Mouse (Mus musculus): ENCODE data around the gene Spata16.
"Not testable (repeated sequence)": the region's sequence is repeated elsewhere in the genome, so short reads cannot be mapped to it uniquely, and the experiment has no call there.

Spata16 gene

DNA sequence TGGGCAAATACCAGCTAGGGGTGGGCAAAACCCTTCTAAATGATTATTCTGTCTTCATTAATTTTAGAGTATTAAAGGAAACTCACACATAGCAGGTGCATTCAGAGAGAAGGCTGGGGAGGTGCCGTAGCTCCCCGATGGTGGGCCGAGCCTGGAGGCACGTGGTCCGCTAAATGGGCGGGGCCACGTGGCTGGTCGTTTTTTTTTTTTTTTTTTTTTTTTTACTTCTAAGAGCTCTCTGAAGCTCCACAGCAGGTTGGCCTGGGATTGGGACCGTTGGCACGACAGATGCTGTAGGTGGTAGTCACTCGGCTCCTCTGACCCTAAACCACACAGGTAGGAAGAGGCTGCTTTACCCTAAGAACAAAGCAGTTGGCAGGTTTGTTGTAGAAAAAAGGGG, at the start of gene Spata16:
TSS of gene Spata16 (plus strand) at position 219 of the 400 bp plus-strand sequence.
- in situ Hi-C loops (cut with MseI, MboI): no loop called here

DNA sequence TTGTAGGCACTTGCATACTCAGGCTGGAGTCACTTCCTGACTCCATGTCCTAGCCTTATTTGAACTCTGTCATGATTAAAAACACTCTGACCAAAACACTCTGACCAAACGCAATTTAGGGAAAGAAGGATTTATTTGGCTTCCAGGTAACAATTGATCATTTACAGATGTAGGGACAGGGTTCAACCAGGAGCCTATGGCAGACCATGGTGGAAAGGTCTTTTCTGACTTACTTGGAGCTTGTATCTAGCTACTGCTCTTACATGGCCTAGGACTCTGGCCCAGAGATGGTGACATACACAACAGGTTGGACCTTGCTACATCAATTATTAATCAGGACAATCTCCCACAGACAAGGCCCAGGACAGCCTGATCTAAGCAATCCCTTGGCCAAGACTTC, 32.6 kb upstream of the Spata16 start:
- in situ Hi-C loops (cut with MseI, MboI): no loop called here

- in situ Hi-C loops (cut with MseI, MboI): no loop called here
Measured at GRCm38 (mm10) chr3:26608531-26608930, 28.9 kb upstream of the Spata16 start.

DNA sequence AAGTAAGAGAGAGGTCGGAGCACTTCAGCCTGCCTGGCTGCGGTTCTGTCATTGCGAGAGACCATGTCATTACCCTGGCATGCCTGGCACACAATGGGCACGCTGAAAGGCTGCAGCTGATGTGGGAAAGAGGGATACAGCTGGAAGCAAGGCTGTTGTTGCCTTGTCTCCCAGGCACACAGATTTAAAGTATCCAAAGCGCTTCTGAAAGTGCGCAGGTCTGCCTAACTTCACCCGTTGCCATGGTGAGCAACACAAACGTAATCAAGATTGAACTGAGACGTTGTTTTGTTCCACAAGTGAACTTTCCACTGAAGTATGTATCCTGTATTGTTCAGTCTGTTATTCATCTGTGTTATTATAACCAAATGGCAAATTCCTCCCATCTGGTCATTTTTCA, 1.8 kb downstream of the Spata16 start:
- in situ Hi-C loops (cut with MseI, MboI): no loop called here

- in situ Hi-C loops (cut with MseI, MboI): no loop called here
Measured at GRCm38 (mm10) chr3:26639851-26640250, 2.4 kb downstream of the Spata16 start.

- in situ Hi-C loops (cut with MseI, MboI): no loop called here
Measured at GRCm38 (mm10) chr3:26640321-26641075, 3.1 kb downstream of the Spata16 start.

DNA sequence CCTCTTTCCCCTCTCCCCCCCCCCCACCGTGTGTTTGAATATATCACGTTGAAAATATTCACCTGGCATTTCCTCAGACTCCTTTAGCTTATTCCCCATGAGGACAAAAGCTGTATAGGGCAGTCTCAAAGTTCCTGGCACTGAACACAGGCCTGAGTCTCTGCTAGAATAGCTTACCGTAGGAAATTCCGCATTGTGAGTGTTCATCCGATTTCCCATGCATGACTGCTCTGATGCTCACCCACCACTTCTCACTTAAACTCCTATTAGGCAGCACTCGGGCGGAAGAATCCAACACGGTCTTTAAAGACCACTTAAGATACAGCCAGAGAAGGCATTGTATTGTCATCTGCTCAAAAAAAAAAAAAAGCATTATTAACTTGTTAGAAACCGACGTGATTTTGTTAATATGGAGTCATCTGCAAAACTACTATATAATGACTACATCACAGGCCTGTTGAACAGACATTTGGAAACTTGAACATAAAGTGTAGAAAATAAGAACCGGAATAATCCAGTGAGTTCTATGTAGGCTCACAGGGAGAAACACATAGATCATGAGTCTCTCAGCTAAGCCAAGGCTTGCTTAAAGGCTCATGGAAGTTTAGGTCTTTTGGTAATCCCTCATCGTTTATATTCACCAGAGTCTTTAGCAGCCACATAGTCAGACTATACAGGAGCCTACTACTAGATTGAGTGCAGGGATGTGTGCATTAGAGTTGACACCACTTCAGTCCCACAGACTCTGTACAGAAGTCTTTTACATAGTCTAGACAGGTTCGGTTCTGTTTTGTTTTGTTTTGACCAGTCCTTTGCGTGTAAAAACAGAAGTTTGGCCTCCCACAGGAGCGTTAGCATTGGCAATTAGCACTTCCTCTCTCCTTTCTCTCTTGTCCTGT, 4.2 kb downstream of the Spata16 start:
- in situ Hi-C loops (cut with MseI, MboI): no loop called here

GRCm38 (mm10) chr3:26644136-26644535, 6.7 kb downstream of the Spata16 start:
- in situ Hi-C loops (cut with MseI, MboI): no loop called here

- in situ Hi-C loops (cut with MseI, MboI): no loop called here
Measured at GRCm38 (mm10) chr3:26646834-26647233, 9.4 kb downstream of the Spata16 start.

DNA sequence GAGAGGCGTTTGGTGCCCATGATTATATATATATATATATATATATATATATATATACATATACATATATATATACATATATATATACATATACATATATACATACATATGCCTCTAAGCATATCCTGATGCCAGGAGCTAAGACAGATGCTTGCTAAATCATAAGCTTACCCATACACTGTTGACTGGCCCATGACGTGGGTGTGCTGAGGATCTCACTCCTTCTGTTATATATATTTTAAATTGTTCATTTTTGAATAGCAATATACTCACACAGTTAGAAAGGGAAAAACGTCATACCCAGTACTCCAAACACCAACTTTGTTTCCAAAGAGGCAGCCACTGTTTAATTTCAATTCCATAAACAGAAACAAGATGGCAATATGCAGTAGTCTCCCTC, 48.4 kb downstream of the Spata16 start:
- in situ Hi-C loops (cut with MseI, MboI): no loop called here

GRCm38 (mm10) chr3:26709492-26709891, 72.1 kb downstream of the Spata16 start:
- in situ Hi-C loops (cut with MseI, MboI): not testable (repeated sequence)

DNA sequence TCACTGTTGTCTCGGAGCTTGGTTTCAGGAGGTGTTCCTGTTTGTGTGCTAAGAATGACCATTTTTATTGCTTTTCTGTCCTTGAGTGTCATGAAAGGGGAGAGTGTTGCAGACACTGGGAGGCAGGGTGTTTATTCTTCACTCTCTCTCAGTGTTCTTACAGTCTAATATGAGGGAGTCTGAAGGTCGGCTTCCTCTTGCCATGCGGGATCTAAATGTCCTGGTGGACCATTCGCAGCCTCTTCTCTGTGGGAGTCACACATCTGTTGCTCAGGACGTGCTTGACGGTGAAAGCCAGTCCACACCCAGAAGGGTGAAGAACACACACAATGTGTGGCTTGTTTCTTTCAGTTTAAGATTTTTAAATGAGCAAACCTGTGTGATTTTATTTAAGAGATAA, 90.1 kb downstream of the Spata16 start:
- in situ Hi-C loops (cut with MseI, MboI): no loop called here

DNA sequence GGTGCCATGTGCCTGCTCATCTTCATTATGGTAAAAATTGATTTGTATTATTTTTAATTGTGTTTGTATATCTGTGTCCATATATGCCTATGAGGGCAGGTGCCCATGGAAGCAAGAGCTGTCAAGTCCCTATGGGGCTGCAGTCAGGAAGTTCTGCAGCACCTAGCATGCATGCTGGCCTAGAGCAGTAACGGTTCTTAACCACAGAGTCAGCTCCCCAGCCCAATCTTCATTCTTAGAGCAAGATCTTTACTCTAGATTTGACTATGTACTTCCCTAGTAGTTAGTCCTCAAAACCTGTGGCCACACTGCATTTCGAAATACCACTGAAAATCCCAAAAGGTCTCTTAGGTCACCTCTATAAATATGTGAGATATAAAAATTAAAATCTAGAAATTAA, 113.1 kb downstream of the Spata16 start:
- in situ Hi-C loops (cut with MseI, MboI): no loop called here

DNA sequence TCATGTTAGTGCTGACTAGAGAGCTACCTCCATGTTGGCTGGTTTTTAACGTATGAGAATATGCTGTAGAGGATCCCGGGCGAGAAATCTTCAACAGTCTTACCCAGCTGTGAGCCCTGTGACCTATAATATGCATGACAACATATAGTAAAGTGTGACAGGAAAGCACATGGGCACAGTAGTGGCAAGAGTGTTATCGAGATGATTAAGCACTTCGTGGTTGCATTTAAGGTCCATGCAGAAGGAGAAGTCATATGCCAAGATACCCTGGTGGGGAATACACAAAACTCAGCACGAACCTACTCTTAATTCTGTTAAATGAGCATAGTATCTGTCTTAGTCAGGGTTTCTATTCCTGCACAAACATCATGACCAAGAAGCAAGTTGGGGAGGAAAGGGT, 115.0 kb downstream of the Spata16 start:
- in situ Hi-C loops (cut with MseI, MboI): no loop called here

- in situ Hi-C loops (cut with MseI, MboI): no loop called here
Measured at GRCm38 (mm10) chr3:26793334-26794101, 156.1 kb downstream of the Spata16 start.

- in situ Hi-C loops (cut with MseI, MboI): no loop called here
Measured at GRCm38 (mm10) chr3:26795851-26796538, 158.6 kb downstream of the Spata16 start.

DNA sequence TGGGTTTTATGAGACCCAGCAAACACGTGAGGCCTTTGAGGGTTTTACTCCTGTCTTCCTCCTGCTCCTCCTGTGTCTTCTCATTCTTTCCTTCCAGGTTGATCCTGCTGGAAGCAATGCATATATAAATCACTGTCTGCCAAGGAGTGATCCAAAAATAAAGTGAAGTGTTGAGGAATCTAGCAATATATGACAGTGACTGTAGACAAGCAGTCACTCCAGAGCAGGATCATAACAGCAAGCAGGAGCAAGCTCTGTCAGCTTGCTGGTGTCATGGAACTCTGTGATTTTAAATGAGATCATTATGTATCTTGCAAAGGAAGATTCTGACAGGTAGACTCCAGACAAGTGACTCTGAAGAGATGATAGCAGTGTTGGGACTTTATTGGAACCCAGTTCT, 159.5 kb downstream of the Spata16 start:
- in situ Hi-C loops (cut with MseI, MboI): no loop called here

GRCm38 (mm10) chr3:26814307-26814706, 176.9 kb downstream of the Spata16 start:
- in situ Hi-C loops (cut with MseI, MboI): no loop called here

DNA sequence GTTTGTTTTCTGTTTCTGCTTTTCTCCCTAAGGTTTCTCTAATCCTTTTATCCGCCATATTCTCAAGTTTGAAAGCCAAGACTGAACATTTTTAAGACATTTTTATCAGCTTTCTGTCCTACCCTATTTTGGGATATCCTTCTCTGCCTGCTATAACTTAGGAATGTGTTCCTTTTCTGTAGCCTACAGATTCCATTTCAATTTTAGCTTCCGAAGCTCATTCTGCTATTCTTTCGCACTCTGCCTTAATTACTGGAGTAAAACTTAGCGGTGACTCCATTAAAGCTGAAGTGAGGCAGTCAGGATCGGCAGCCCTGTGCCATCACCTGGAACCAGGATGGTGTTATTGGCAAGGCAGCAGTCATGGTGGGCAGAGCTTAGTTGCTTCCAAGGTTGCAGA, 178.3 kb downstream of the Spata16 start:
- in situ Hi-C loops (cut with MseI, MboI): no loop called here

DNA sequence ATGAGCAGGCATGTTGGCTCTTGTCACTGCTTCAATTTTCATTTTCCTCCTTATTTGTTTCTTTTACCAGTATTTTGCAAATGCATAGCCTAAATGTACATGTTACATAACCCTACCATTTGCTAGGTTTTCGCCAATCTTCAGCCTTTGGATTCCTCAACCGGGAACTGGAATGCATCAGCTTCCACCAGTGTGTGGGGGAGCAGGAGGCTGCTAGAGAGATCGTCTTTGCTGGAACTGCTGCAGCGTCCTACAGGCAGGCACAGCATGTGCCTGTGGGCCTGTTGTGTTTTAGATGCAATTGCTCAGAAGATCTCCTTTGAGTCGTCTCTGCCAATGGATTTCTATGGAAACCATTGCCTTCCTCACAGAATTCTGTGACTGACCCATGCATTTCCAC, 182.0 kb downstream of the Spata16 start:
- in situ Hi-C loops (cut with MseI, MboI): no loop called here
